Mouse (Mus musculus) limb, embryonic 11.5 days (tissue): Measurements from ENCODE around the gene Tm9sf3. TPM values are rescaled to one million over a fixed set of nuclear protein-coding genes. Genes with fewer than 3 reads are reported as not detected.

Experiments used
- ATAC-seq: fragments of 200-750 bp; cut with Nextera tagmentation; 2 replicates; pipeline ENCODE4 v1.8.0; 2017; ENCODE audit warnings: low read depth; ENCODE audit not compliant: insufficient number of reproducible peaks, low FRiP score, low TSS enrichment
- DNase-seq: peaks from one replicate; pipeline ENCODE4 v3.0.0-alpha.2; 2015; ENCODE audit warnings: low spot score
- H3K27ac ChIP-seq: fragments of 300-500 bp; sonication (generic); replicated peaks from 2 replicates; pipeline ENCODE4 v1.5.1; 2014; ENCODE audit warnings: low read depth, mild to moderate bottlenecking, low read length
- H3K27me3 ChIP-seq: fragments of 300-500 bp; sonication (generic); 2 replicates; pipeline ENCODE4 v1.6.1; 2014; ENCODE audit warnings: mild to moderate bottlenecking, low read length, mixed read lengths; ENCODE audit not compliant: control insufficient read depth, insufficient read depth
- H3K36me3 ChIP-seq: fragments of 300-500 bp; sonication (generic); 2 replicates; pipeline ENCODE4 v1.6.1; 2014; ENCODE audit warnings: mild to moderate bottlenecking, low read length, moderate library complexity, mixed read lengths; ENCODE audit not compliant: control insufficient read depth, insufficient read depth
- H3K4me1 ChIP-seq: fragments of 300-500 bp; sonication (generic); 2 replicates; pipeline ENCODE4 v1.6.1; 2014; ENCODE audit warnings: low read length, mixed read lengths; ENCODE audit not compliant: control insufficient read depth, insufficient read depth
- H3K4me2 ChIP-seq: fragments of 300-500 bp; sonication (generic); 2 replicates; pipeline ENCODE4 v1.6.1; 2014; ENCODE audit warnings: low read depth, mild to moderate bottlenecking, moderate library complexity; ENCODE audit not compliant: severe bottlenecking
- H3K4me3 ChIP-seq: fragments of 300-500 bp; sonication (generic); 2 replicates; pipeline ENCODE4 v1.5.1; 2014; ENCODE audit warnings: low read depth, low read length
- H3K9ac ChIP-seq: fragments of 300-500 bp; sonication (generic); 2 replicates; pipeline ENCODE4 v1.6.1; 2014; ENCODE audit warnings: mild to moderate bottlenecking, low read length
- H3K9me3 ChIP-seq: fragments of 300-500 bp; sonication (generic); 2 replicates; pipeline ENCODE4 v1.6.1; 2016; ENCODE audit warnings: low read length; ENCODE audit not compliant: control insufficient read depth
- WGBS: fragments of 180-500 bp; shearing (Covaris S2); extraction: QIAGEN DNeasy Blood & Tissue Kit; methylation state at CpG from one replicate; pipeline ENCODE4 v1.1.7; 2014; 5-methylcytosine and 5-hydroxymethylcytosine counted together
- polyA plus RNA-seq: library from polyadenylated mRNA; unstranded; fragments of >200 nt; fragmentation: Nextera tagmentation; extraction: Ambion mirVana; gene quantifications from 2 replicates; pipeline ENCODE4 v1.2.1, GENCODE M21; 2014

The Tm9sf3 gene
- polyA plus RNA-seq, 1 experiment from 2014 or later: 132 TPM

DNA sequence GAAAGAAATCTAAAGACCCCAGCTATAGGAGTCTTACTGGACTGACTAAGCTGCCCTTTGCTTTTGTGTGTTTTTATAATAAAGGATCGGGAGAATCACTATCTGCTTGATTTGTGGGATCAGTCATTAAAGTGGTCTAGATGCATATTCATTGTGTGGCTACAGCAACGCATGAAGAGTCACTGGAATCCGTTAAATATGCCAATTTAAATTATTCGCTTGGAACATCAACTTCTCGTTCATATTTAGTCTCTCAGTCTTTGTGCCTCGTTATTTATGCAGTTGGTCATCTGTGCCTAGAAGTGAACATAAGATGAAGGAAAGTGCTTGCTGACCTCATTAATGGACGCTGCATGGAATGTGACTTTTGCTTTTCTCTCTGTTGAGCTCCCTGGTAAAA is 7.1 kb upstream of the Tm9sf3 start:
- 76% methylated on average over 7 of the region's 7 CpGs for WGBS
- H3K4me2 ChIP-seq: no peak overlapping the region
- H3K9me3 ChIP-seq: no peaks in the 10 kb centered on the region
- no peaks in the 10 kb centered on the region for H3K4me1 ChIP-seq
- no peak overlapping the region for H3K4me3 ChIP-seq
- ATAC-seq: no peak
- H3K9ac ChIP-seq: no peak overlapping the region
- no peaks in the 10 kb centered on the region for H3K36me3 ChIP-seq
- H3K27ac ChIP-seq: no peak overlapping the region
- H3K27me3 ChIP-seq: no peaks in the 10 kb centered on the region
- no peak for DNase-seq

DNA sequence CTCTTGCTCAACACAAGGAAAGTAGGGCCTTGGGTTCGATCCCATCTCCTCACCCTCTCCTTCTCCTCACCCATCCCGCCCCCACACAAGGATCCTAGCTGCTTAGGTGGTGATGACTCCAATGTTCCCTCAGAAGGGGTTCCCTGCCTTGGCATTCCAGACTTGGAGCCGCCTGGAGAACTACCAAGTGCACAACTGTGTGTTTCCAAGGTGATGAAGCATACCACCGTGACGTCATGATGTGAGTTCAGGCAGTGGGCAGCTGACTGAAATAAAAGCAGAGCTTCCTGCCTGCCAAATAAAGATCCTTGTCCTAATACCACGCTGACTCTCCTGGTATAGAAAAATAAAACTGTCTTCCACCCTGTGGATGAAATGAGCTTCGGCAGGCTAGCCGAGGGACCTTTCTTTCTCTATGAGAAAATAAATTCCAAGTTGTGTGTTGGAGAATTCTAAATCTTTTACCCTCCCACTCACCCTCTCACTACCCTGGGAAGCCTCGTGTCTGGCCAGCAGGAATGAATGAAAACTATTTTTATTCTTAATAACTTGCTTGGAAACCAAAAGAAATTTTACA is 6.4 kb upstream of the Tm9sf3 start:
- ATAC-seq (no peak), DNase-seq (no peak)
- WGBS: 75% methylated on average over 9 of the region's 9 CpGs

GRCm38 (mm10) chr19:41266251-41266901 is 2.6 kb upstream of the Tm9sf3 start:
- ATAC-seq (no peak), DNase-seq (no peak)
- Histone ChIP-seq H3K9ac (no peak overlapping the region), H3K36me3 (no peaks in the 10 kb centered on the region), H3K27ac (no peak overlapping the region), H3K9me3 (no peaks in the 10 kb centered on the region), H3K4me2 (no peak overlapping the region), H3K27me3 (no peaks in the 10 kb centered on the region), H3K4me3 (no peak overlapping the region), H3K4me1 (no peaks in the 10 kb centered on the region)
- 56% methylated on average over 8 of the region's 8 CpGs for WGBS

More for the DNA sequence above, 6.4 kb upstream of the Tm9sf3 start:
- Histone ChIP-seq H3K27me3 (no peaks in the 10 kb centered on the region), H3K9ac (no peak overlapping the region), H3K9me3 (no peaks in the 10 kb centered on the region), H3K4me2 (no peak overlapping the region), H3K36me3 (no peaks in the 10 kb centered on the region), H3K4me1 (no peaks in the 10 kb centered on the region), H3K4me3 (no peak overlapping the region), H3K27ac (no peak overlapping the region)

DNA sequence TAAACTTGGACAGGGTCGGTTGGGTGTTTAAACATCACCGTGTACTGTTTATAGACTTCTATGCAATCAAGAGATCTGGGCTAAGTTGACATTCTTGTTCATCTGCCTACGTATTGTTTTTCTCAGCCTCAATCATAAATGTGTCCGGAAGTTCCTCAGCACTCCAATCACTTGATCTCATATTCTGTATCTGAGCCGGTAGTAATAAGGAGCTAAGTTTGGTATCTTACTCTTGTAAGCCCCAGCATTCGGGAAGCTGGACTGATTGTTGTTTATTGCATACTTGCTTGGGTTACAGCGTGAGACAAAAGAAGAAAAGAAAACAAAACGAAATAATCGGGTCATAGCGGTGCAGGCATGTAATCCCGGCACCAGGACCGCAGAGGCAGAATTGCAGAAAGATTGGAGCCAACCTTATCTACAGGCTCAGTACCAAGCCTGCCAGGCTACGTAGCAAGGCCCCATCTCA is 568 bp upstream of the Tm9sf3 start:
- peak overlapping the region; percentile 93; the same call in 1 of the 2 replicates for H3K27ac ChIP-seq
- no peaks in the 10 kb centered on the region for H3K4me1 ChIP-seq
- peak overlapping the region; percentile 94 for H3K9ac ChIP-seq
- H3K4me2 ChIP-seq: peak overlapping the region; percentile 68
- no peaks in the 10 kb centered on the region for H3K27me3 ChIP-seq
- no peaks in the 10 kb centered on the region for H3K36me3 ChIP-seq
- ATAC-seq (no peak), DNase-seq (no peak)
- no peaks in the 10 kb centered on the region for H3K9me3 ChIP-seq
- peak overlapping the region; percentile 79 for H3K4me3 ChIP-seq
- 41% methylated on average over 13 of the region's 13 CpGs for WGBS

DNA sequence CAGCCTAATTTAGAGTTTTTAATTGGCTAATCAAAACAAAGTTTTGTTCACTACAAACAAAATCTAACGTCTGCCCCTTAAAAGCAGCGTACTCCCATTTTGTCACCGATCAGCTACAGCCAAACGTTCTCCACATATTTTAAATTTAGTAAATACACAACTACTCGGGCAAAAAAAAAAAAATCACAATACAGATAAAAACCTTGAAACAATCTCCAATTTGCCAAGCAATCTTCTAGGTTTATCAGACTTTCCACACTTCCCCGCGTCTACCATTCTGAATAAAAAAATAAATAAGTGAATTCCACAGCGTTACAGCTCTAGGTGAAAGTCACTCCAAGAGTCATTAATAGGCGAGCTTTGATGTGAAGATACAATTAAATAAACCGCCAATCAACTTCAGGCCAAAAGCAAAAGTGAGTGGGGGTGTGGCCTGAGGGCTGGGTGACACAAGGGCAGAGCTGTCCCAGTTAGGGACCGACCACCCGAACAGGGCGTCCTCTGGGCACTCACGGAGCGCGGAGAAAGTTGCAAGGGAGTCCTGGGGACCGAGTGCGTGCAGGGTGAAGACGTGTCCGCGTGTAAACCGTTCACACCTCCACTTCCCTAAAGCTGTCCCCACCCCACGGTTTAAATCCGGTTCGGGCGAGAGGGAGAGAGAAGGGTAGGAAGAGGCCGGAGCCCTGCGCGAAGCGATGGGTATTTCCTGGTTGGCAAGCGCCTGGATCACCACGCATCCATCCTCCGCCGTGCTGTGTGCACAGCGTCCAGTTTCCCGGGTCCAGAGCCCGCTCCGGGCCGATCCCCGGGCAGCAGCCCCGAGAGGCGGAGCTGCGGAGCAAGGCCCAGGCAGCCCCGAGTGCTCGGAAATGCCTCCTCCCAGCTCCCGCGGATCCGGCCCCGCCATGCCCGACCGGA is 826 bp downstream of the Tm9sf3 start:
- peak overlapping the region; percentile 93 for H3K27ac ChIP-seq
- H3K36me3 ChIP-seq: no peaks in the 10 kb centered on the region
- no peaks in the 10 kb centered on the region for H3K9me3 ChIP-seq
- peak; percentile 75 for DNase-seq
- H3K9ac ChIP-seq: peak overlapping the region; percentile 94
- H3K4me3 ChIP-seq: peak overlapping the region; percentile 79
- 4% methylated on average over 51 of the region's 51 CpGs for WGBS
- peak overlapping the region; percentile 68 for H3K4me2 ChIP-seq
- no peaks in the 10 kb centered on the region for H3K27me3 ChIP-seq
- ATAC-seq: peak; percentile 64
- H3K4me1 ChIP-seq: no peaks in the 10 kb centered on the region

DNA sequence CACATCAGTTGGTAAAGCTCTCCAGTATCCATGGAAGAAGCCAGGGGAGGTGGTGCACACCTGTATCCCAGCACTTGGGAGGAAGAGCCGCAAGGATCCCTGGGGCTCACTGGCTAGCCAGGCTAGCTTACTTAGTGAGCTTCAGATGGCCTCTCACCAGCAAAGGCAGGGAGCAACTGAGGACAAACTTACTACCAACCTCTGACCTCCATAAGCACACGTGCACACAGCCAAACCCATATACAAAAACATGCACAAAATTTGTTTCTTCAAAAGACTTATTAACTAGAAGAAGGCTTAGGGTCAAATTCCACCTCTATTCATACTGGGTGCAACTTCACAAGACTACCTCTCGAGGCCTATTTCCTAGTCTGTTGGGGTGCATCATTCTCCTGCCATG is 3.1 kb downstream of the Tm9sf3 start:
- ATAC-seq (no peak), DNase-seq (no peak)
- no peak overlapping the region for H3K4me2 ChIP-seq
- H3K27ac ChIP-seq: no peak overlapping the region
- H3K4me3 ChIP-seq: no peak overlapping the region
- no peaks in the 10 kb centered on the region for H3K36me3 ChIP-seq
- no peaks in the 10 kb centered on the region for H3K27me3 ChIP-seq
- H3K4me1 ChIP-seq: no peaks in the 10 kb centered on the region
- no peaks in the 10 kb centered on the region for H3K9me3 ChIP-seq
- no peak overlapping the region for H3K9ac ChIP-seq
- 89% methylated on average over 3 of the region's 3 CpGs for WGBS

DNA sequence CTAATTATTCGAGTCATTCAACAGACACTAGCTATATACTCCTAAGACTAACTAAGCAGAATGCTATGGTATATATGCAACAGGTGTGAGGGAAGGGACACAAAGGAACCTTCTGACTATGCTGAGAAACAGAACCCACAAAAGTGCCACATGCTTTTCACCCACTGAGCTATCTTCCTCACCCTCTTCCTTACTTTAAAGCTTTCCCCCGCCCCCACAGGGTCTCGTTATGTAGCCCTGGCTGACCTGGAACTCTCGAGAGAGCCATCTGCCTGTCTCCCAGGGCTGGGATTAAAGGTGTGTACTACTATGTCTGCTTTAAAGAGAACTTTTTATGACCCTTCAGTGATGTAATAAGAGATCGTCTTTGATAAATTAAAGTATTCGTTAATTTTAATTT is 4.5 kb downstream of the Tm9sf3 start:
- Histone ChIP-seq H3K4me1 (no peaks in the 10 kb centered on the region), H3K36me3 (no peaks in the 10 kb centered on the region), H3K27me3 (no peaks in the 10 kb centered on the region), H3K9ac (no peak overlapping the region), H3K27ac (no peak overlapping the region), H3K4me3 (no peak overlapping the region), H3K4me2 (no peak overlapping the region), H3K9me3 (no peaks in the 10 kb centered on the region)
- DNase-seq: no peak
- no peak for ATAC-seq
- WGBS: 65% methylated on average over 6 of the region's 6 CpGs

- Histone ChIP-seq H3K4me1 (no peaks in the 10 kb centered on the region), H3K9me3 (no peaks in the 10 kb centered on the region), H3K9ac (no peak overlapping the region), H3K27me3 (no peaks in the 10 kb centered on the region), H3K27ac (no peak overlapping the region), H3K4me3 (no peak overlapping the region), H3K36me3 (no peaks in the 10 kb centered on the region), H3K4me2 (no peak overlapping the region)
- DNase-seq (peak; percentile 66), ATAC-seq (no peak)
- WGBS: 40% methylated on average over 2 of the region's 2 CpGs
Measured at GRCm38 (mm10) chr19:41258707-41259106, 5.1 kb downstream of the Tm9sf3 start.
